Mouse (Mus musculus) liver, embryonic 16.5 days (tissue): ENCODE measurements around the gene Scp2d1. TPM values are rescaled to one million over a fixed set of nuclear protein-coding genes. Genes with fewer than 3 reads are reported as not detected.

ENCODE experiments used
- ATAC-seq: fragments of 200-750 bp; cut with Nextera tagmentation; 2 replicates; pipeline ENCODE4 v1.8.0; 2017; ENCODE audit warnings: low read depth, mild to moderate bottlenecking, moderate number of reproducible peaks, moderate library complexity
- H3K27ac ChIP-seq: fragments of 300-500 bp; sonication (generic); 2 replicates; pipeline ENCODE4 v1.5.1; 2014; ENCODE audit warnings: mild to moderate bottlenecking, low read length
- H3K27me3 ChIP-seq: fragments of 300-500 bp; sonication (generic); 2 replicates; pipeline ENCODE4 v1.6.1; 2014; ENCODE audit warnings: low read depth, low read length, mixed read lengths; ENCODE audit not compliant: control insufficient read depth, insufficient read depth
- H3K36me3 ChIP-seq: fragments of 300-500 bp; sonication (generic); 2 replicates; pipeline ENCODE4 v1.6.1; 2014; ENCODE audit warnings: mild to moderate bottlenecking; ENCODE audit not compliant: control insufficient read depth, insufficient read depth
- H3K4me1 ChIP-seq: fragments of 300-500 bp; sonication (generic); 2 replicates; pipeline ENCODE4 v1.6.1; 2014; ENCODE audit warnings: low read depth, low read length, mixed read lengths; ENCODE audit not compliant: control insufficient read depth
- H3K4me2 ChIP-seq: fragments of 300-500 bp; sonication (generic); 2 replicates; pipeline ENCODE4 v1.6.1; 2014; ENCODE audit warnings: low read depth, low read length, mixed read lengths
- H3K4me3 ChIP-seq: fragments of 300-500 bp; sonication (generic); 2 replicates; pipeline ENCODE4 v1.5.1; 2014; ENCODE audit warnings: low read depth, mild to moderate bottlenecking, low read length
- H3K9ac ChIP-seq: fragments of 300-500 bp; sonication (generic); 2 replicates; pipeline ENCODE4 v1.6.1; 2014; ENCODE audit warnings: low read depth, low read length
- H3K9me3 ChIP-seq: fragments of 300-500 bp; sonication (generic); replicated peaks from 2 replicates; pipeline ENCODE4 v1.6.1; 2016; ENCODE audit warnings: low read length; ENCODE audit not compliant: control insufficient read depth
- WGBS: fragments of 180-500 bp; shearing (Covaris S2); extraction: QIAGEN DNeasy Blood & Tissue Kit; methylation state at CpG from one replicate; pipeline ENCODE4 v1.1.7; 2014; ENCODE audit not compliant: insufficient replicate concordance; 5-methylcytosine and 5-hydroxymethylcytosine counted together
- polyA plus RNA-seq: library from polyadenylated mRNA; unstranded; fragments of >200 nt; fragmentation: Nextera tagmentation; extraction: Ambion mirVana; gene quantifications from 2 replicates; pipeline ENCODE4 v1.2.1, GENCODE M21; 2015

Gene Scp2d1
- polyA plus RNA-seq, 1 experiment from 2014 or later: not detected

DNA sequence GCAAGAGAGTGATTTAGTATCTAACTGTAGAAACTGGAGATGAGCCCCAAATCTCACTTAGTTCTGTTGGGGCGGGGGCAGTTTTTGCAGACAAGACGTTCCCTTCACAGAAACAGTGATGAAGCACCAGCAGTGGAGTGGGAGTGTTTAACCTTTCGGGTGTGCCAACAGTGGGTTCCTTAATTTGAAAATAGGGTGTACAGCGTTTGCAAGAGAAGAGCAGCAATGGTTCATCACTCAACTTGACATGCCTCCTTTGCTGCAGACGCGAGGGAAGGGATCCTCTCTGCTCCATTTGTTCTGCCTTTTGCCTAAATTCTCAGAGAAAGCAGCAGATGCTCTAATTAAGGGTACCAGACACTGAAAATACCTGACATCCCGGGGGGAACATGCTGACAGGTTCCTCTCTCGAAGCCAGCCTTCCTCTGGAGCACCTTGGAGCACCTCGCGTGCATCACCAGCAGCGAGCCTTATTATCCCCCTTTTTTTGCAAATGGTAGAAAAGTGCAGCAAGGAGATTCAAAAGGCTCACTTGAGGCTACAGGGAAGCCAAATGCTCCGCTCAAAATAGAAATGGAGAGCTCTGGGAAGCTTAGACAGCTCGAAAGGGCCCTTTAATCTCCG lies 31.7 kb upstream of the Scp2d1 start:
- Histone ChIP-seq H3K27ac (no peak overlapping the region), H3K4me1 (no peaks in the 10 kb centered on the region), H3K36me3 (no peaks in the 10 kb centered on the region), H3K27me3 (no peaks in the 10 kb centered on the region), H3K4me3 (no peak overlapping the region), H3K4me2 (no peak overlapping the region), H3K9ac (no peak overlapping the region), H3K9me3 (no peaks in the 10 kb centered on the region)
- WGBS: 63% methylated on average over 14 of the region's 14 CpGs
- no peak for ATAC-seq

DNA sequence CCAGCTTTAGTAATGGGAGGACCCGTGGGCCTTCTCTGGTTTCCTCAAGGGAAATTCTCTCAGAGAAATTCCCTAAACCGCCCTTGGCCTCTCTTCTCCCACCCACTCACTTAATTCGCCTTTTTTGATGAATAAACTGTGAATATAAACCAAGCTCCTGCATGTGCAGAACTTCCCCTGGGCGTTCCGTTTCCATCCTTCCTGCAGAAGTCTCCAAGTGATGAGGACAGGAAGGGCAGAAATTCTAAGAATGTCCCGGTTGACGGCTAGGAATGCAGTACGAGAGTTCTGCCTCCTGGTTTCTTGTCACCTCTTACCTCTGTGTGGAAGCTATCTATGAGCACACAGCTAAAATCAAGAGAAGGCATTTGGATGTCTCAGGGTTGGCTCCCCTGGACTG lies 25.9 kb upstream of the Scp2d1 start:
- WGBS: 50% methylated on average over 8 of the region's 8 CpGs

DNA sequence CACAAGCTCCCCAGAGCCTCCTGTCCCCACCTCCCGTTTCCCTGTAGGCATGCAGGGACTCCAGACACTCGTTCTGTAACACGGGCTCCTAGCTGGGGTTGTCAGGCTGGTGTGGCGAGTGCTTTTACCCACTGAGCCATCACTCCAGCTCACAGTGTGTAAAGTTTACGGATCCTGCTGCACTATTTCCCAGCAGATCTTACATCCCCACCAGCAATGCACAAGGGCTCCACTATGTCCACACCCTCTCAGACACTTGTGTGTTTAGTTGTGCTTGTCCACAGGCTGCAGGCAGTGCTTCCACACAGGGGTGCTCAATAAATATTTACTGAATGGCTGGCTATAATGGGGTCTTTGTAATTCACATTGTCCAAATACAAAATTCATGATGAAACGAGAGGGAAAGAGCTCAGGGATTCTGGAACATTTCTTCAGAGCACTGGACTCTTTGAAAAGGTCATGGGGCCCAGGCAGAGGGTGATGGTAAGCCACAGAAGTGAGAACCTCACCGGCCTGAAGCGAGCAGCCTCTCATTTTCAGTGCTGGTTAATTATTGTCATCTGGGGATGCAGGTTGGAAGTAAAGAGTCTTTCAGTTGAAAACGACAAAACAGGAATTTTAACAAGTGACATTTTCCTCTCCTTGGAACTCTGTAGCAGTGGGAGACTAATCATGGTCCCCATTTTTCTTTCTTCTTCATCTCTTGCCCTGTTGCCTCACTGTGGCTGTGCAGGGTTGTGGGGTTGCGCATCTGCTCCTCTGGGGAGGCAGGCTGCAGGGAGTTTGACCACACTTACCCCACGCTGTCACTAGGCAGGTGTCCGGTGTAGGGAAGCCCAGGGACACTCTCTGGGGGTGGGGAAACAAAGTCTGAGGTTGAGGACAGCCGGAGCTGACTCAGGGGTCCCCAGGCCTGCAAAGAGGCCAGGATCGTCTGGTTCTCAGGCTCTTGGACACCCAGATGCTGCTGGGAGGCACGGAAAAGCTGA lies 15.4 kb upstream of the Scp2d1 start:
- H3K4me1 ChIP-seq: no peaks in the 10 kb centered on the region
- no peak overlapping the region for H3K27ac ChIP-seq
- H3K27me3 ChIP-seq: no peaks in the 10 kb centered on the region
- H3K4me2 ChIP-seq: no peak overlapping the region
- H3K4me3 ChIP-seq: no peak overlapping the region
- H3K9ac ChIP-seq: no peak overlapping the region
- ATAC-seq: no peak
- WGBS: 45% methylated on average over 15 of the region's 15 CpGs
- no peaks in the 10 kb centered on the region for H3K9me3 ChIP-seq
- H3K36me3 ChIP-seq: no peaks in the 10 kb centered on the region

More for the DNA sequence above, 25.9 kb upstream of the Scp2d1 start:
- Histone ChIP-seq H3K4me2 (no peak overlapping the region), H3K27ac (no peak overlapping the region), H3K9me3 (no peaks in the 10 kb centered on the region), H3K4me3 (no peak overlapping the region), H3K27me3 (no peaks in the 10 kb centered on the region), H3K4me1 (no peaks in the 10 kb centered on the region), H3K36me3 (no peaks in the 10 kb centered on the region), H3K9ac (no peak overlapping the region)
- ATAC-seq: no peak

GRCm38 (mm10) chr2:144828457-144828985 lies 5.1 kb downstream of the Scp2d1 start:
- Histone ChIP-seq H3K36me3 (no peaks in the 10 kb centered on the region), H3K4me2 (no peak overlapping the region), H3K4me1 (no peaks in the 10 kb centered on the region), H3K9me3 (no peaks in the 10 kb centered on the region), H3K9ac (no peak overlapping the region), H3K27ac (no peak overlapping the region), H3K27me3 (no peaks in the 10 kb centered on the region), H3K4me3 (no peak overlapping the region)
- ATAC-seq: no peak
- WGBS: 65% methylated on average over 8 of the region's 8 CpGs

GRCm38 (mm10) chr2:144836667-144837311 lies 13.3 kb downstream of the Scp2d1 start:
- no peak for ATAC-seq
- Histone ChIP-seq H3K4me2 (no peak overlapping the region), H3K4me1 (no peaks in the 10 kb centered on the region), H3K27me3 (no peaks in the 10 kb centered on the region), H3K9me3 (no peaks in the 10 kb centered on the region), H3K36me3 (no peaks in the 10 kb centered on the region), H3K9ac (no peak overlapping the region), H3K27ac (no peak overlapping the region), H3K4me3 (no peak overlapping the region)
- WGBS: 62% methylated on average over 5 of the region's 5 CpGs

- 61% methylated on average over 3 of the region's 3 CpGs for WGBS
- no peak for ATAC-seq
These were observed 13.8 kb downstream of the Scp2d1 start for GRCm38 (mm10) chr2:144837312-144837679.

GRCm38 (mm10) chr2:144868827-144869226 lies 45.4 kb downstream of the Scp2d1 start:
- H3K4me2 ChIP-seq: no peak overlapping the region
- H3K9ac ChIP-seq: no peak overlapping the region
- H3K4me3 ChIP-seq: no peak overlapping the region
- H3K27ac ChIP-seq: no peak overlapping the region
- no peaks in the 10 kb centered on the region for H3K4me1 ChIP-seq
- no peaks in the 10 kb centered on the region for H3K9me3 ChIP-seq
- H3K36me3 ChIP-seq: no peaks in the 10 kb centered on the region
- no peak for ATAC-seq
- WGBS: 40% methylated on average over 2 of the region's 2 CpGs
- H3K27me3 ChIP-seq: no peaks in the 10 kb centered on the region

More at GRCm38 (mm10) chr2:144837312-144837679, 13.8 kb downstream of the Scp2d1 start:
- Histone ChIP-seq H3K9ac (no peak overlapping the region), H3K4me2 (no peak overlapping the region), H3K27ac (no peak overlapping the region), H3K9me3 (no peaks in the 10 kb centered on the region), H3K27me3 (no peaks in the 10 kb centered on the region), H3K4me1 (no peaks in the 10 kb centered on the region), H3K36me3 (no peaks in the 10 kb centered on the region), H3K4me3 (no peak overlapping the region)
